Mouse (Mus musculus): ENCODE measurements around the gene Rassf8. TPM values are rescaled to one million over a fixed set of nuclear protein-coding genes. Genes with fewer than 3 reads are reported as not detected.

The Rassf8 gene
- polyA plus RNA-seq, 1 experiment from 2014 or later: 3.6 TPM

GRCm38 (mm10) chr6:145792373-145792772 lies 45.8 kb downstream of the Rassf8 start:
- Histone ChIP-seq H3K4me2 (no peak overlapping the region), H3K36me3 (replicated peaks) (no peaks in the 10 kb centered on the region), H3K4me1 (peaks cover 4% of the 10 kb centered on the region; the same call in 1 of the 2 replicates), H3K27me3 (no peaks in the 10 kb centered on the region), H3K27ac (no peak overlapping the region), H3K4me3 (replicated peaks) (no peak overlapping the region), H3K9ac (no peak overlapping the region), H3K9me3 (no peaks in the 10 kb centered on the region)
- no peak for ATAC-seq (ENCODE audit: low FRiP score)
- 84% methylated on average over 7 of the region's 7 CpGs for WGBS

- no peak for ATAC-seq (ENCODE audit: low FRiP score)
- Histone ChIP-seq H3K36me3 (replicated peaks) (no peaks in the 10 kb centered on the region), H3K9ac (no peak overlapping the region), H3K4me3 (replicated peaks) (no peak overlapping the region), H3K9me3 (no peaks in the 10 kb centered on the region), H3K27me3 (no peaks in the 10 kb centered on the region), H3K4me2 (no peak overlapping the region), H3K27ac (no peak overlapping the region), H3K4me1 (peaks cover 6% of the 10 kb centered on the region)
- WGBS: 19% methylated on average over 4 of the region's 4 CpGs
Observed at GRCm38 (mm10) chr6:145793109-145793593, 46.6 kb downstream of the Rassf8 start.

GRCm38 (mm10) chr6:145794671-145795070 lies 48.1 kb downstream of the Rassf8 start:
- Histone ChIP-seq H3K4me3 (replicated peaks) (no peak overlapping the region), H3K4me2 (no peak overlapping the region), H3K4me1 (peaks cover 8% of the 10 kb centered on the region), H3K36me3 (replicated peaks) (no peaks in the 10 kb centered on the region), H3K27ac (no peak overlapping the region), H3K9me3 (no peaks in the 10 kb centered on the region), H3K9ac (no peak overlapping the region), H3K27me3 (no peaks in the 10 kb centered on the region)
- ATAC-seq (ENCODE audit: low FRiP score): no peak
- WGBS: 55% methylated on average over 4 of the region's 4 CpGs

- H3K27ac ChIP-seq: no peak overlapping the region
- no peak overlapping the region for H3K9ac ChIP-seq
- H3K4me1 ChIP-seq: peaks cover 8% of the 10 kb centered on the region
- no peak overlapping the region for H3K4me2 ChIP-seq
- no peak for ATAC-seq (ENCODE audit: low FRiP score)
- no peaks in the 10 kb centered on the region for H3K9me3 ChIP-seq
- no peaks in the 10 kb centered on the region for H3K36me3 ChIP-seq (replicated peaks)
- no peaks in the 10 kb centered on the region for H3K27me3 ChIP-seq
- no peak overlapping the region for H3K4me3 ChIP-seq (replicated peaks)
- WGBS: 69% methylated on average over 14 of the region's 14 CpGs
Observed at GRCm38 (mm10) chr6:145796191-145797023, 49.9 kb downstream of the Rassf8 start.

GRCm38 (mm10) chr6:145797692-145798091 lies 51.1 kb downstream of the Rassf8 start:
- Histone ChIP-seq H3K9me3 (no peaks in the 10 kb centered on the region), H3K27me3 (no peaks in the 10 kb centered on the region), H3K4me1 (peaks cover 8% of the 10 kb centered on the region), H3K9ac (no peak overlapping the region; the same call in 1 of the 2 replicates), H3K4me2 (no peak overlapping the region), H3K36me3 (replicated peaks) (no peaks in the 10 kb centered on the region), H3K4me3 (replicated peaks) (no peak overlapping the region), H3K27ac (no peak overlapping the region)
- ATAC-seq (ENCODE audit: low FRiP score): no peak
- 64% methylated on average over 3 of the region's 3 CpGs for WGBS

GRCm38 (mm10) chr6:145801796-145802488 lies 55.4 kb downstream of the Rassf8 start:
- Histone ChIP-seq H3K4me3 (replicated peaks) (no peak overlapping the region), H3K27ac (no peak overlapping the region), H3K9ac (no peak overlapping the region), H3K36me3 (replicated peaks) (no peaks in the 10 kb centered on the region), H3K4me2 (no peak overlapping the region), H3K4me1 (peaks cover 4% of the 10 kb centered on the region; the same call in 1 of the 2 replicates), H3K9me3 (no peaks in the 10 kb centered on the region), H3K27me3 (no peaks in the 10 kb centered on the region)
- no peak for ATAC-seq (ENCODE audit: low FRiP score)
- WGBS: 86% methylated on average over 3 of the region's 3 CpGs

GRCm38 (mm10) chr6:145802881-145803280 lies 56.3 kb downstream of the Rassf8 start:
- WGBS: 87% methylated on average over 8 of the region's 8 CpGs

GRCm38 (mm10) chr6:145804276-145804675 lies 57.7 kb downstream of the Rassf8 start:
- Histone ChIP-seq H3K27me3 (no peaks in the 10 kb centered on the region), H3K4me1 (no peaks in the 10 kb centered on the region), H3K4me2 (no peak overlapping the region), H3K4me3 (replicated peaks) (no peak overlapping the region), H3K27ac (no peak overlapping the region), H3K9ac (no peak overlapping the region), H3K9me3 (no peaks in the 10 kb centered on the region), H3K36me3 (replicated peaks) (no peaks in the 10 kb centered on the region)
- ATAC-seq (ENCODE audit: low FRiP score): no peak
- 49% methylated on average over 3 of the region's 3 CpGs for WGBS

More at GRCm38 (mm10) chr6:145802881-145803280, 56.3 kb downstream of the Rassf8 start:
- H3K9ac ChIP-seq: no peak overlapping the region
- H3K36me3 ChIP-seq (replicated peaks): no peaks in the 10 kb centered on the region
- no peaks in the 10 kb centered on the region for H3K9me3 ChIP-seq
- no peaks in the 10 kb centered on the region for H3K27me3 ChIP-seq
- no peak overlapping the region for H3K4me2 ChIP-seq
- no peak for ATAC-seq (ENCODE audit: low FRiP score)
- no peak overlapping the region for H3K27ac ChIP-seq
- no peak overlapping the region for H3K4me3 ChIP-seq (replicated peaks)
- peaks cover 4% of the 10 kb centered on the region; the same call in 1 of the 2 replicates for H3K4me1 ChIP-seq

GRCm38 (mm10) chr6:145806784-145807183 lies 60.2 kb downstream of the Rassf8 start:
- no peak for ATAC-seq (ENCODE audit: low FRiP score)
- WGBS: 43% methylated on average over 2 of the region's 2 CpGs

GRCm38 (mm10) chr6:145807929-145808328 lies 61.4 kb downstream of the Rassf8 start:
- Histone ChIP-seq H3K4me3 (replicated peaks) (no peak overlapping the region), H3K36me3 (replicated peaks) (no peaks in the 10 kb centered on the region), H3K9ac (no peak overlapping the region), H3K4me2 (no peak overlapping the region), H3K4me1 (peaks cover 3% of the 10 kb centered on the region; the same call in 1 of the 2 replicates), H3K27me3 (no peaks in the 10 kb centered on the region), H3K9me3 (no peaks in the 10 kb centered on the region), H3K27ac (no peak overlapping the region)
- no peak for ATAC-seq (ENCODE audit: low FRiP score)
- 86% methylated on average over 9 of the region's 9 CpGs for WGBS

More at GRCm38 (mm10) chr6:145806784-145807183, 60.2 kb downstream of the Rassf8 start:
- Histone ChIP-seq H3K4me3 (replicated peaks) (no peak overlapping the region), H3K4me2 (no peak overlapping the region), H3K9me3 (no peaks in the 10 kb centered on the region), H3K36me3 (replicated peaks) (no peaks in the 10 kb centered on the region), H3K27me3 (no peaks in the 10 kb centered on the region), H3K4me1 (peaks cover 3% of the 10 kb centered on the region; the same call in 1 of the 2 replicates), H3K9ac (no peak overlapping the region), H3K27ac (no peak overlapping the region)

GRCm38 (mm10) chr6:145809566-145809965 lies 63.0 kb downstream of the Rassf8 start:
- Histone ChIP-seq H3K4me1 (peaks cover 3% of the 10 kb centered on the region; the same call in 1 of the 2 replicates), H3K27me3 (no peaks in the 10 kb centered on the region), H3K4me3 (replicated peaks) (no peak overlapping the region), H3K9me3 (no peaks in the 10 kb centered on the region), H3K36me3 (replicated peaks) (no peaks in the 10 kb centered on the region), H3K4me2 (no peak overlapping the region), H3K27ac (no peak overlapping the region), H3K9ac (no peak overlapping the region)
- 87% methylated on average over 7 of the region's 7 CpGs for WGBS
- no peak for ATAC-seq (ENCODE audit: low FRiP score)

GRCm38 (mm10) chr6:145810015-145810414 lies 63.5 kb downstream of the Rassf8 start:
- H3K9me3 ChIP-seq: no peaks in the 10 kb centered on the region
- H3K4me2 ChIP-seq: no peak overlapping the region
- no peak for ATAC-seq (ENCODE audit: low FRiP score)
- H3K9ac ChIP-seq: no peak overlapping the region
- H3K27ac ChIP-seq: no peak overlapping the region
- H3K27me3 ChIP-seq: no peaks in the 10 kb centered on the region
- no peaks in the 10 kb centered on the region for H3K36me3 ChIP-seq (replicated peaks)
- no peak overlapping the region for H3K4me3 ChIP-seq (replicated peaks)
- WGBS: 77% methylated on average over 6 of the region's 6 CpGs
- H3K4me1 ChIP-seq: peaks cover 3% of the 10 kb centered on the region; the same call in 1 of the 2 replicates

Measured in forebrain, embryonic 12.5 days (tissue).